Mouse (Mus musculus): ENCODE data around the gene Mettl17.

The Mettl17 gene

GRCm38 (mm10) chr14:51884598-51885331 is at the start of gene Mettl17:
Mettl17 (plus strand) TSS chr14:51884842.
- TF ChIP-seq GATA4 (IDR thresholded peaks at IDR 0.05; ENCODE audit: insufficient replicate concordance, low read length) = no peak

DNA sequence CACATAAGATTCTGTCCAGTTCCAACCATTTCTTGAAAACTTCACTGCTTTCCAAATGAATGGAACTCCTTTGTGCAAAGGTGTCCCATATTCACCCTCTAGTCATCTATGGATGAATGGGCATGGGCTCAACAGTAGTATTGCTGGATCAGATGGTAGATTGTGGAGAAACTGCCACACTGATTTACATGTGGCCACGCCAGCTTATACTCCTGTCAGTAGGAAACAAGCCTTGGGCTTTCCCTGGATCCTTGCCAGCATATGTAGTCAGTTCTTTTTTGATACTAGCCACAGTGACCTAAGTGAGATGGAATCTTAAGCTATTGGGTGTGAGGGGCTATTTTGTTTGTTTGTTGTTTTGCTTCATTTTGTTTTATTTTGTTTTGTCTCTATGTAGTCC is 42.4 kb upstream of the Mettl17 start:
- TF ChIP-seq GATA4 (IDR thresholded peaks at IDR 0.05; ENCODE audit: insufficient replicate concordance, low read length) = no peak

GRCm38 (mm10) chr14:51842781-51843180 is 41.9 kb upstream of the Mettl17 start:
- TF ChIP-seq GATA4 (IDR thresholded peaks at IDR 0.05; ENCODE audit: insufficient replicate concordance, low read length) = no peak

GRCm38 (mm10) chr14:51843882-51844281 is 40.8 kb upstream of the Mettl17 start:
- no peak for TF ChIP-seq GATA4 (IDR thresholded peaks at IDR 0.05; ENCODE audit: insufficient replicate concordance, low read length)

DNA sequence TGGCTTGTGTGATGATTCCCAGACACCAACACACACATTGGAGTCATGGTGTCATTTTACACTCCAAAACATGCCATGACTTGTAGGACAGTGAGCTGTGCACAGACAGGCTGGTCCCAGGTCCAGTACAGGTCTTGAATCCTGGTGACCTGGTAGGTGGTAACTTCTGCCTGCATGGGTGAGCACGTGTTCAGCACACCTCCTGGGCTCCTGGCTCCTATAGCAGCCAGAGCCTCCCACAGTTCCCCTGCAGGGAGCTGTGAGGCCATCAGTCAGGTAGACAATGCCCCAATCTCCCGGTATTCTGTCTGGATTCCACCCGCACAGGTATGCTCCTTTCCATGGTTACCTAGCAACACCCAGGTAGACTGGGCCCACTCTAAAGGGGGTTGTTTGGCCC is 38.1 kb upstream of the Mettl17 start:
- TF ChIP-seq GATA4 (IDR thresholded peaks at IDR 0.05; ENCODE audit: insufficient replicate concordance, low read length) = no peak

GRCm38 (mm10) chr14:51853399-51853798 is 31.2 kb upstream of the Mettl17 start, which contains the start of gene Ear6:
Ear6 (plus strand) TSS chr14:51853699.
- no peak for TF ChIP-seq GATA4 (IDR thresholded peaks at IDR 0.05; ENCODE audit: insufficient replicate concordance, low read length)

GRCm38 (mm10) chr14:51870756-51871155 is 13.9 kb upstream of the Mettl17 start:
- no peak for TF ChIP-seq GATA4 (IDR thresholded peaks at IDR 0.05; ENCODE audit: insufficient replicate concordance, low read length)

- no peak for TF ChIP-seq GATA4 (IDR thresholded peaks at IDR 0.05; ENCODE audit: insufficient replicate concordance, low read length)
These were observed 12.9 kb upstream of the Mettl17 start for GRCm38 (mm10) chr14:51871741-51872140.

- TF ChIP-seq GATA4 (IDR thresholded peaks at IDR 0.05; ENCODE audit: insufficient replicate concordance, low read length) = no peak
These were observed 7.1 kb upstream of the Mettl17 start for GRCm38 (mm10) chr14:51877517-51877916.

DNA sequence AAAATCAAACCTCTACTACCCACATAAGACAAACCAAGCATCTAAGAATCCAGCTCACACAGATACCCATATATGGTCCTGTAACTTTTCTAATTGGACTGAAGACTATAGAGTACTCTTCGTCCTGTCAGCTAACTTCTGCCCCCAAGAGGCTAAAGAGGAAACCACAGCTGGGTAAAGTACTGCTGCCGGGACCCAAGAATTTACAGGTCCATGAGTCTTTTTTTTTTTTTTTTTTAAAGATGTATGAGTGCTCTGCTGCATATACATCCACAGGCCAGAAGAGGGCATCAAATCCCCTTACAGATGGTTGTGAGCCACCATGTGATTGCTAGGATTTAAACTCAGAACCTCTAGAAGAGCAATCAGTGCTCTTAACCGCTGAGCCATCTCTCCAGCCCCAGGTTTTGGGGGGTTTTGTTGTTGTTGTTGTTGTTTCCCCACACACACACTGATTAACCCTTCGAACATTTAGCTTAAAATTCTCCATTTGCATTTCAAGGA is 1.1 kb upstream of the Mettl17 start:
- no peak for TF ChIP-seq GATA4 (IDR thresholded peaks at IDR 0.05; ENCODE audit: insufficient replicate concordance, low read length)

GRCm38 (mm10) chr14:51884031-51884544 is 554 bp upstream of the Mettl17 start:
- TF ChIP-seq GATA4 (IDR thresholded peaks at IDR 0.05; ENCODE audit: insufficient replicate concordance, low read length) = no peak

DNA sequence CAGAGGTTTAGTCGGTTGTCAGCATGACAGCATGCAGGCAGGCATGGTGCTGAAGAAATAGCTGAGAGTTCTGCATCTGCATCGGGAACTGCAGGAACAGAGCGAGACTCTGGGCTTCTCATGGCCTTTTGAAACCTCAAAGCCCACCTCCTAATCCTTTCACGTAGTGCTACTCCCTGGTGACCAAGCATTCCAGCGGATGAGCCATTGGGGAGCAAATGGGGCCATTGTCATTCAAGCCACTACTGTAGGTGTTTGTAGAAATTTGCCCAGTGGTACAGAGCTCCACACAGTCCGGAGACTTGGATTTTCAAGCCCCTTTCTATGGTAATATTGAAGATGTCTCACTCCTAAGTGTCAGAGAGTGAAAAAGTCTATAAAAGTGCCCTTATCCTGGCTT is 1.4 kb downstream of the Mettl17 start:
- TF ChIP-seq GATA4 (IDR thresholded peaks at IDR 0.05; ENCODE audit: insufficient replicate concordance, low read length) = no peak

GRCm38 (mm10) chr14:51889833-51890232 is 5.2 kb downstream of the Mettl17 start:
- TF ChIP-seq GATA4 (IDR thresholded peaks at IDR 0.05; ENCODE audit: insufficient replicate concordance, low read length) = no peak

DNA sequence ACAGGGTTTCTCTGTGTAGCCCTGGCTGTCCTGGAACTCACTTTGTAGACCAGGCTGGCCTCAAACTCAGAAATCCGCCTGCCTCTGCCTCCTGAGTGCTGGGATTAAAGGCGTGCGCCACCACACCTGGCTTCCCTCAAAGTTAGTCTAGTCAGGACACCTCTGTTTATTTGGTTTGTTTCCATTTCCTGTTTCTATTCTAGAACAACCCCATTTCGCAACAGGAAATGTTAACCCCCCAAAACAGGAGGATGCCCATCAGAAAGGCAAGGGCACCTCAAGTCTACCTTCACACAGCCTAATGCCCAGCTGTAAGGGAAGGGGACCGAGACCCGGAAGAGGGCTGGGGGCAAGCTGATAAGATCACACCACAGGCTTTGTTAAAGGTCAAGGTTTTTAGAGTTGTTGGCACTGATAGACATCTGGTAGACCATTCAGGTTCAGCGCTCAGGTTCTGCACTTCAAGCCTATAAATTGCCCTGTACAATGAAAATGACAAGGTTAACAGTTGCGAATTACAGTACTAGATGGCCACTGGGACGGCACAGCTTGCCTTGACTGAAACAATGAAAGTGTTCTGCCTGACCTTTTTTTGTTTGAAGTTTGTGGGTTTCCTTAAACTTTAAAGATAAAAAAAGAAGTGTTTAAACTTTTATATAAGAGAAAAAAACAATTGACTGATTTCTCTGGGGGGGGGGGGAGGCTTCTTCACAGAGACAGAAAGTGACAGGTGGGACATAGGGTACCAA is 7.7 kb downstream of the Mettl17 start, which contains the start of gene Slc39a2:
TSS of gene Slc39a2 (plus strand) at position 699 of the 749 bp plus-strand sequence.
- no peak for TF ChIP-seq GATA4 (IDR thresholded peaks at IDR 0.05; ENCODE audit: insufficient replicate concordance, low read length)

GRCm38 (mm10) chr14:51893094-51893794 is 8.6 kb downstream of the Mettl17 start:
- TF ChIP-seq GATA4 (IDR thresholded peaks at IDR 0.05; ENCODE audit: insufficient replicate concordance, low read length) = no peak
